Mouse (Mus musculus) megakaryocyte, embryonic 14.5 days (primary cell): ENCODE results near the gene Slc44a2.

Experiments
- FLI1 ChIP-seq: IDR thresholded peaks from 2 replicates; pipeline ENCODE4 v1.6.1; 2012; ENCODE audit warnings: low read length, inconsistent platforms, mixed read lengths
- GATA1 ChIP-seq: IDR thresholded peaks from 3 replicates; pipeline ENCODE4 v1.6.1; 2012; ENCODE audit warnings: mixed read lengths, low read length, inconsistent platforms, borderline replicate concordance

- no peak for TF ChIP-seq GATA1
- TF ChIP-seq FLI1, result no peak
These were observed 45.3 kb upstream of the Slc44a2 start for GRCm38 (mm10) chr9:21275013-21275710.
